Mouse (Mus musculus) liver, postnatal 0 days (tissue): ENCODE data around the gene Zfp523. TPM values are rescaled to one million over a fixed set of nuclear protein-coding genes. Genes with fewer than 3 reads are reported as not detected.

ENCODE experiments used
- ATAC-seq: fragments of 200-750 bp; cut with Nextera tagmentation; 2 replicates; pipeline ENCODE4 v1.8.0; 2017; ENCODE audit warnings: mild to moderate bottlenecking, moderate library complexity
- DNase-seq: peaks from one replicate; pipeline ENCODE4 v3.0.0-alpha.2; 2016
- H3K27ac ChIP-seq: fragments of 300-500 bp; sonication (generic); 2 replicates; pipeline ENCODE4 v1.5.1; 2014; ENCODE audit warnings: antibody characterized with exemption, moderate library complexity, mild to moderate bottlenecking, low read depth
- H3K27me3 ChIP-seq: fragments of 300-500 bp; sonication (generic); 2 replicates; pipeline ENCODE4 v1.6.1; 2014; ENCODE audit warnings: low read length, control low read depth, mixed read lengths; ENCODE audit not compliant: insufficient read depth
- H3K36me3 ChIP-seq: fragments of 300-500 bp; sonication (generic); replicated peaks from 2 replicates; pipeline ENCODE4 v1.6.1; 2014; ENCODE audit warnings: mild to moderate bottlenecking, control low read depth, low read length, moderate library complexity, mixed read lengths; ENCODE audit not compliant: insufficient read depth
- H3K4me1 ChIP-seq: fragments of 300-500 bp; sonication (generic); 2 replicates; pipeline ENCODE4 v1.6.1; 2014; ENCODE audit warnings: antibody characterized with exemption, mild to moderate bottlenecking, control low read depth; ENCODE audit not compliant: insufficient read depth
- H3K4me2 ChIP-seq: fragments of 300-500 bp; sonication (generic); 2 replicates; pipeline ENCODE4 v1.6.1; 2014; ENCODE audit warnings: low read depth, mild to moderate bottlenecking, low read length, moderate library complexity, mixed read lengths
- H3K4me3 ChIP-seq: fragments of 300-500 bp; sonication (generic); 2 replicates; pipeline ENCODE4 v1.5.1; 2014; ENCODE audit warnings: low read depth, low read length
- H3K9ac ChIP-seq: fragments of 300-500 bp; sonication (generic); replicated peaks from 2 replicates; pipeline ENCODE4 v1.6.1; 2014; ENCODE audit warnings: mild to moderate bottlenecking, moderate library complexity
- H3K9me3 ChIP-seq: fragments of 300-500 bp; sonication (generic); 2 replicates; pipeline ENCODE4 v1.6.1; 2016; ENCODE audit warnings: mild to moderate bottlenecking, control low read depth, low read length, mixed read lengths
- CTCF ChIP-seq: sonication (generic); IDR thresholded peaks from 2 replicates; pipeline ENCODE4 v1.5.1; 2016; ENCODE audit warnings: antibody characterized with exemption, low read depth
- EP300 ChIP-seq: IDR thresholded peaks from 2 replicates; pipeline ENCODE4 v1.6.1; 2016; ENCODE audit warnings: antibody characterized with exemption, low read depth, mild to moderate bottlenecking
- WGBS: fragments of 180-500 bp; shearing (Covaris S2); extraction: QIAGEN DNeasy Blood & Tissue Kit; methylation state at CpG from one replicate; pipeline ENCODE4 v1.1.7; 2014; ENCODE audit not compliant: insufficient replicate concordance; 5-methylcytosine and 5-hydroxymethylcytosine counted together
- polyA plus RNA-seq: library from polyadenylated mRNA; unstranded; fragments of >200 nt; fragmentation: Nextera tagmentation; extraction: Ambion mirVana; gene quantifications from 2 replicates; pipeline ENCODE4 v1.2.1, GENCODE M21; 2015

Zfp523 gene
- polyA plus RNA-seq, 1 experiment from 2014 or later: 6.1 TPM

DNA sequence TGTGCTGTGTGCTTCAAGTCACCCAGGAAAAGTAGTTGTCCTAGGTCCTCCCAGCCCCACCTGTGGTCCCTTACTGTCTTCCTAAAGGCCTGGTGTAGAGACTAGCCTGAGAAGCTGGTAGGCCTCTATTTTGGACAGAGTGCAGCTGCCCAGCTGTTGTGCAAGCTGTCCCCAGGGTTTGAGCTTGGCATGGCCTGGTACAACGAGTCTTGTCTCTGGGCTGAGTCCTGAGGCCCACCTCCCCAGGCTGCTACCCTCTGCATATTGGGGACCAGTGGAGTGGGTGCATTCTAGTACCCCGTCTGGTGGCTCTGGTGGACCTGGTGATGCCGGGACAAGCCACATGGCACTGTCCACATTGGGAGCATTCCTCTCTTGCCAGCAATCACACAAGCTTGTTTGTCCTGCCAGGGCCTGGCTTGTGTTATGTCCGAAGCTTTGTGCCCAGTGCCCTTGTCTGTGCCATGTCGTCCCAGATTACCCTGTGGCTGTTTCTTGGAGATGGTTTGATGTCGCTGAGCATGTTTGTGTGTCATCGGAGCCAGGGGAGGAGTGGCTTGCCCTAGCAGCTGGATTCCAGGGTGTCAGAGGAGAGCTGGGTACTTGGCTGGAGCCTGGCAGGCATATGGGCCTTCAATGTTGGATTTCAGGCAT, 59.2 kb downstream of the Zfp523 start:
- Histone ChIP-seq H3K4me1 (peaks cover 30% of the 10 kb centered on the region), H3K4me2 (no peak overlapping the region)
- DNase-seq: no peak

DNA sequence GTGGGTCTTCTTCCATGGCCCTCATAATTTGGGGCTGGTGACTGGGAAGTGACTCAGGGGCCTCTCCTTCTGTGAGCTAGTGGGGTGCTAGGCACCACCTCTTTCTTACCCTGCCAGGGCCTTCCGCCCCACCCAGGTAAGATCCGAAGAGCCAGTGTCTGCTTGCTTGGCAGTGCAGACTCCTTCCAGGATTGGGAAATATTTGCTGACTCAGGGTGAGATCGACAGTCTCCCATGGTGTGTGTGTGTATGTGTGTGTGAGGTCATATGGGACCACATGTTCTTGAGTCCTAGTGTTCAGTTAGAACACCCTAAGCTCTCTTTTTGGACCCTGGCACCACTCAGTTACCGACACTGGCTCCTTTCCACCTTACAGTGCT, 59.7 kb downstream of the Zfp523 start:
- no peak overlapping the region for H3K4me2 ChIP-seq
- DNase-seq (no peak), ATAC-seq (no peak)
- H3K27me3 ChIP-seq: no peaks in the 10 kb centered on the region
- no peak overlapping the region for H3K27ac ChIP-seq
- H3K9me3 ChIP-seq: no peaks in the 10 kb centered on the region
- TF ChIP-seq CTCF: no peak
- no peak for TF ChIP-seq EP300
- peaks cover 30% of the 10 kb centered on the region for H3K4me1 ChIP-seq
- H3K9ac ChIP-seq: no peak overlapping the region
- H3K36me3 ChIP-seq: peaks cover 25% of the 10 kb centered on the region
- WGBS: 72% methylated on average over 4 of the region's 4 CpGs
- H3K4me3 ChIP-seq: no peak overlapping the region

More for the DNA sequence above, 59.2 kb downstream of the Zfp523 start:
- Histone ChIP-seq H3K9ac (no peak overlapping the region), H3K27me3 (no peaks in the 10 kb centered on the region), H3K36me3 (peaks cover 25% of the 10 kb centered on the region), H3K27ac (no peak overlapping the region), H3K9me3 (no peaks in the 10 kb centered on the region), H3K4me3 (no peak overlapping the region)
- no peak for ATAC-seq
- TF ChIP-seq CTCF (no peak), EP300 (no peak)
- WGBS: 81% methylated on average over 7 of the region's 7 CpGs

- Histone ChIP-seq H3K9ac (no peak overlapping the region), H3K27ac (no peak overlapping the region), H3K4me3 (no peak overlapping the region), H3K27me3 (no peaks in the 10 kb centered on the region), H3K4me2 (0 out of 2 replicates have a peak overlapping the region, but pooled peaks have one; percentile 27), H3K9me3 (no peaks in the 10 kb centered on the region), H3K36me3 (peaks cover 25% of the 10 kb centered on the region), H3K4me1 (peaks cover 30% of the 10 kb centered on the region)
- no peak for ATAC-seq
- 51% methylated on average over 5 of the region's 5 CpGs for WGBS
- no peak for DNase-seq
- no peak for TF ChIP-seq CTCF
- no peak for TF ChIP-seq EP300
Measured at GRCm38 (mm10) chr17:28237362-28237761, 60.4 kb downstream of the Zfp523 start.

- no peak for DNase-seq
Measured at GRCm38 (mm10) chr17:28237874-28238273, 60.9 kb downstream of the Zfp523 start.

GRCm38 (mm10) chr17:28240846-28241245, 63.9 kb downstream of the Zfp523 start:
- peaks cover 25% of the 10 kb centered on the region for H3K36me3 ChIP-seq
- H3K4me1 ChIP-seq: peaks cover 24% of the 10 kb centered on the region
- DNase-seq (no peak), ATAC-seq (no peak)
- H3K4me2 ChIP-seq: no peak overlapping the region
- H3K27me3 ChIP-seq: no peaks in the 10 kb centered on the region
- no peak overlapping the region for H3K4me3 ChIP-seq
- no peak overlapping the region for H3K9ac ChIP-seq
- WGBS: 84% methylated on average over 5 of the region's 5 CpGs
- H3K27ac ChIP-seq: no peak overlapping the region
- H3K9me3 ChIP-seq: no peaks in the 10 kb centered on the region
- no peak for TF ChIP-seq EP300

More at GRCm38 (mm10) chr17:28237874-28238273, 60.9 kb downstream of the Zfp523 start:
- WGBS: 44% methylated on average over 6 of the region's 6 CpGs
- no peaks in the 10 kb centered on the region for H3K27me3 ChIP-seq
- H3K4me3 ChIP-seq: no peak overlapping the region
- 0 out of 2 replicates have a peak overlapping the region, but pooled peaks have one; percentile 27 for H3K4me2 ChIP-seq
- no peaks in the 10 kb centered on the region for H3K9me3 ChIP-seq
- ATAC-seq: no peak
- no peak overlapping the region for H3K9ac ChIP-seq
- H3K27ac ChIP-seq: no peak overlapping the region
- no peak for TF ChIP-seq CTCF
- TF ChIP-seq EP300: no peak
- peaks cover 25% of the 10 kb centered on the region for H3K36me3 ChIP-seq
- peaks cover 30% of the 10 kb centered on the region for H3K4me1 ChIP-seq

GRCm38 (mm10) chr17:28242296-28242695, 65.4 kb downstream of the Zfp523 start:
- Histone ChIP-seq H3K27ac (no peak overlapping the region), H3K4me2 (no peak overlapping the region), H3K4me1 (peaks cover 30% of the 10 kb centered on the region), H3K27me3 (no peaks in the 10 kb centered on the region), H3K9ac (no peak overlapping the region), H3K36me3 (peaks cover 22% of the 10 kb centered on the region), H3K9me3 (no peaks in the 10 kb centered on the region), H3K4me3 (no peak overlapping the region)
- DNase-seq (no peak), ATAC-seq (no peak)
- TF ChIP-seq CTCF (no peak), EP300 (no peak)
- 86% methylated on average over 6 of the region's 6 CpGs for WGBS
